Mouse (Mus musculus): ENCODE results near the gene Cldn34c1.
"Not testable (repeated sequence)": the region's sequence is repeated elsewhere in the genome, so short reads cannot be mapped to it uniquely, and the experiment has no call there.

The Cldn34c1 gene
- long read RNA-seq, experiment 1, partial matches to known transcripts = 0 of 1 reads
- long read RNA-seq, experiment 1, other reads (novel, unspliced or antisense) = 1 of 1 reads
- long read RNA-seq, experiment 2, partial matches to known transcripts = 0 of 1 reads
- long read RNA-seq, experiment 2, other reads (novel, unspliced or antisense) = 0 of 1 reads

DNA sequence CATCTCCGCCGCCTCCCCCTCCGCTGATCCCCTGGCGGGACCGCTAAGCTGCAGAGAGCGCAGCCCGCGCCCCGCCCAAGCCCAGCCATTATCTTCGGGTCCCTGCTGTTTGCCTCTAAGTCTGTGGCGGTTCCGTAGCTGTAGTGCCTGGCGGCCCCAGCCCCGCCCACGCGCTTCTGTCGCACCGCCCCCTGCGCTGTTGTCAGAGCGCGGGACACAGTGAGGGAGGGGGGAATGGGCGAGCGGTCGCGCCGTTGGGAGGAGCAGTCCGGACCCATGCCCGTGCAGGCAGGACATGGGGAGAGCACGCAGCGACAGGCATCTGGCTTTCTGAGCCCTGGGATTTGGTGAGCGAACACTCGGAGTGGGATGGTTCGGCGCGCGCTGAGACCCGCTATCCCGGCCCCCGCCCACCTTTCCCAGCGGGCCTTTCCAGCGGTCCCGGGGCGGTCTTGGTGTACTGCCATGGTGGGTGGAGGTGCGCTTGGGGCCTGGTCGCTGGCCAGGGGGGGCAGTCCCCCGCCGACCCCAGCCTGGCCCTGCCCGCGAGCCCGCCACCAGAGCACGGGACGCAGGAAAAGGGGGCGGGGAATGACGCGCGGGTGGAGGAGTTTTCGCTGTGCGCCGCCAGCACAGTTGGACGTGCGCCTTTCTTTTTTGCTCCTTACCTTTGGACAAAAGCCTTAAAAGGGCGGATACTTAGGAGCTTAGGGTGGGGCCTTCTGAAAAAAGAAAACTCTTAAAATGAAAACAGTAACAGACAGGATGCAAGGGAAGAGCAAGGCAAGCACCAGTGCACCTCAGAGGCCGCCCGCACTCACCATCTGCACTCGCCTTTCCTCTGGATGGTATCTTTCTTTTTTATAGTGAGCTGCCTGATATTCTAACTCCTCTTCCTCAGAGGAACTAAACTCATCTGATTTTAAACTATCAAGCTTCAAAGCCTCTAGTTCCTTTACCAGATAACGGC lies at the start of gene Cldn34c1:
TSS of gene Cldn34c1 (plus strand) at position 205 of the 970 bp plus-strand sequence.
- intact Hi-C loops (cut with DNase I) = no loop called here

GRCm38 (mm10) chrX:123087441-123087840 lies 15.9 kb upstream of the Cldn34c1 start:
- intact Hi-C loops (cut with DNase I) = no loop called here

- intact Hi-C loops (cut with DNase I) = not testable (repeated sequence)
Measured at GRCm38 (mm10) chrX:123102806-123103205, 489 bp upstream of the Cldn34c1 start.

GRCm38 (mm10) chrX:123104692-123105091 lies 1.4 kb downstream of the Cldn34c1 start:
- intact Hi-C loops (cut with DNase I) = not testable (repeated sequence)

- intact Hi-C loops (cut with DNase I) = not testable (repeated sequence)
Measured at GRCm38 (mm10) chrX:123222381-123222780, 119.1 kb downstream of the Cldn34c1 start, which contains the start of gene Srsx. TSS of gene Srsx (minus strand) at chrX:123222481.

Data from adrenal gland (tissue).